Mouse (Mus musculus): Measurements from ENCODE around the gene Rfwd3. TPM values are rescaled to one million over a fixed set of nuclear protein-coding genes. Genes with fewer than 3 reads are reported as not detected.
"Not testable (repeated sequence)": the region's sequence is repeated elsewhere in the genome, so short reads cannot be mapped to it uniquely, and the experiment has no call there.

The Rfwd3 gene
- polyA plus RNA-seq, 1 experiment = 25.5 TPM

DNA sequence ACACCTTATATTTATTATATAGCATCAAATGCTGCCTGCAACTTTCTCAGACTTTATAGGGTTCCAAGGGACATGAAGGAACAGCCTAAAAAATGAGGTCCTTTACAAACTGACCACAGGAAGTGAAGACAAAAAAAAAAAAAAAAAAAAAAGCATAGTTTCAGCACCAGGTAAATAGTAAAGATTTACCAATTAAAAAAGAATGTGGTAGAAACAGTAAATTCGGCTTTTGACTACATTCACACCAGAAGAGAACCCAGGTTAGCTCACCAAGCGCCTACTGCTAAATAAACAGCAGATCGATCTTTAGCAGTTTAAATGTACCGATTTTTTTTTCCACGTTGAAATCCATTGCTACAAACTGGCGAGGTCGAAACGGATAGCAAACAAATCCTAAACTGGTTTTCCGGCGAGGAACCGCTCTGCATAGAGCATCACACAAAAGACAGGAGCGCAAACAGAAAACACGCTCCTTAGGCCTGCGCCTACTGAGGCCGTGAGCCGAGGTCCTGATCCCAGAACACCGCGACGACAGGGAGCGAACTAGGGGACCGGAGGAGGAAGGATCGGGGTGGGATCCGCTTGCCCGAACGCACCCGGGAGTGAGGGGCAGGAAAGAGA lies 41.9 kb downstream of the Rfwd3 start:
- TF ChIP-seq CTCF (IDR thresholded peaks at IDR 0.05; ENCODE audit: control insufficient read depth, insufficient read depth, insufficient replicate concordance, low read depth, low read length) = no peak
- TF ChIP-seq POLR2A (IDR thresholded peaks at IDR 0.05; ENCODE audit: control insufficient read depth, low read depth, low read length) = no peak
- no peaks in the 10 kb centered on the region for H3K36me3 ChIP-seq (ENCODE audit: control insufficient read depth, insufficient read depth, low read length)
- H3K4me3 ChIP-seq (ENCODE audit: control insufficient read depth, low read depth, low read length) = peak overlapping the region; percentile 90
- peak overlapping the region; percentile 89 for H3K27ac ChIP-seq (ENCODE audit: control insufficient read depth, insufficient read depth, low read depth, low read length)
- no peaks in the 10 kb centered on the region for H3K27me3 ChIP-seq (ENCODE audit: control insufficient read depth, insufficient read depth, low read length)
- H3K4me1 ChIP-seq (ENCODE audit: control insufficient read depth, insufficient read depth, low read length) = peaks cover 3% of the 10 kb centered on the region

DNA sequence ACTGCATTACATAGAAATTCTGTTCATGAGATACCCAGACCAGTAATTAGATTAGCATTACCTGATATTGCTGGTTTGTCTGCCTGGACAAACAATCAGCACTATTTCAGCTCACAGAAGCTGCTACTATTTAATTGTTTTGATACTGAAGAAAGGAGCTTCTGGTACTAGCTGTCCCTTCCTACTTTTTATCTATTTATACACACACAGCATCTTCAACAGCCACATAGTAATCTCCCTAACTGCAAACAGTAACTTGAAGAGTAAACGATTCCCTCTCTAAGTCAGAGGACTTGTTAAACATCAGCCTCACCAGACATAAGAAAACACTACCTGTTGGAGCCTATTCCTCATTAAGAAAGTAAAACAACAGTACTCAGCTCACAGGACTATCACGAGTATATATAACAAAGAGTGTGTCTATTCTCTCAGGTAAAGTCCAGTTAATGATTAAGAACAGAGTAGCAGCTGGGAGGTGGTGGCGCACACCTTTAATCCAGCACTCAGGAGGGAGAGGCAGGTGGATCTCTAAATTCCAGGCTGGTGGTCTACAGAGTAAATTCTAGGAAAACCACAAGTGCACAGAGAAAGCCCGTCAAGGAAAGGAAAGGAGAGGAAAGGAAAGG lies 47.4 kb downstream of the Rfwd3 start:
- no peaks in the 10 kb centered on the region for H3K4me1 ChIP-seq (ENCODE audit: control insufficient read depth, insufficient read depth, low read length)
- no peaks in the 10 kb centered on the region for H3K27me3 ChIP-seq (ENCODE audit: control insufficient read depth, insufficient read depth, low read length)
- no peak overlapping the region for H3K27ac ChIP-seq (ENCODE audit: control insufficient read depth, insufficient read depth, low read depth, low read length)
- H3K36me3 ChIP-seq (ENCODE audit: control insufficient read depth, insufficient read depth, low read length) = no peaks in the 10 kb centered on the region
- TF ChIP-seq POLR2A (IDR thresholded peaks at IDR 0.05; ENCODE audit: control insufficient read depth, low read depth, low read length) (no peak), CTCF (IDR thresholded peaks at IDR 0.05; ENCODE audit: control insufficient read depth, insufficient read depth, insufficient replicate concordance, low read depth, low read length) (no peak)
- H3K4me3 ChIP-seq (ENCODE audit: control insufficient read depth, low read depth, low read length) = no peak overlapping the region

DNA sequence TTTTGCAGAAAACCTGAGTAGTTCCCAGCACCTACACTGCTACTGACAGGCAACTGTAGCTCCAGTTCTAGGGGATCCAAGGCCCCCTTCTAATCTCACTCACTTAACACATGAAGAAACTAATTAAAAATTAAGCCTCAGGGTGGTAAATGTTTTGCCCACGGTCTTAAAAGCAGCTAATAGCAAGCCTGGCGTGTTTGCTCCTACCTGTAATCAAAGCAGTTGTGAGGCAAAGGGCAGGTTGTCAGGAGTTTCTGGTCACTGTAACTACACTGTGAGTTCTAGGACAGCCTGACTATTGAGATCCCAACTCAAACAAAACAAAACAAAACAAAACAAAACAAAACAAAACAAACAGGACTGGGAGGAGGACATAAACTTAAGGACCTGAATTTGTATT lies 49.9 kb downstream of the Rfwd3 start:
- Histone ChIP-seq H3K4me1 (ENCODE audit: control insufficient read depth, insufficient read depth, low read length) (no peaks in the 10 kb centered on the region), H3K4me3 (ENCODE audit: control insufficient read depth, low read depth, low read length) (no peak overlapping the region), H3K27ac (ENCODE audit: control insufficient read depth, insufficient read depth, low read depth, low read length) (no peak overlapping the region), H3K36me3 (ENCODE audit: control insufficient read depth, insufficient read depth, low read length) (no peaks in the 10 kb centered on the region), H3K27me3 (ENCODE audit: control insufficient read depth, insufficient read depth, low read length) (no peaks in the 10 kb centered on the region)
- TF ChIP-seq POLR2A (IDR thresholded peaks at IDR 0.05; ENCODE audit: control insufficient read depth, low read depth, low read length) (no peak), CTCF (IDR thresholded peaks at IDR 0.05; ENCODE audit: control insufficient read depth, insufficient read depth, insufficient replicate concordance, low read depth, low read length) (no peak)

DNA sequence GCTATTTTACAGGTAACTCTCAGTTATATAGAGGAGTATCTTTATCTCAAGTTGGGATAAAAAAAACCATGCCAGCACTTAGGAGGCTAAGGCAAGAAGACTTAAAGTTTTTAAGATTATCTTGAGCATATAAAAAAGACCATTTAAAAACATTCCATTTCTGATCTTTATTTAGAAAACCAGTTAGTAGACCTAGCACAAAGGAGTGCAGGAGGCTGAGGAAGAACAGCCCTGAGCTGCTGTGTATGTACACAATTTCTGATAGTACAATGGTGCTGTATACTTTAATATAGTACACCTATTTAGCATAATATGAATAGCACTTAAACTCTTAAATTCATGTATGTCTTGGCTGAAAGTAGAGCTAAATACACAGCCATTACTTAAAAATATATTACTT lies 51.9 kb downstream of the Rfwd3 start:
- no peaks in the 10 kb centered on the region for H3K27me3 ChIP-seq (ENCODE audit: control insufficient read depth, insufficient read depth, low read length)
- H3K27ac ChIP-seq (ENCODE audit: control insufficient read depth, insufficient read depth, low read depth, low read length) = no peak overlapping the region
- no peaks in the 10 kb centered on the region for H3K36me3 ChIP-seq (ENCODE audit: control insufficient read depth, insufficient read depth, low read length)
- H3K4me3 ChIP-seq (ENCODE audit: control insufficient read depth, low read depth, low read length) = no peak overlapping the region
- no peaks in the 10 kb centered on the region for H3K4me1 ChIP-seq (ENCODE audit: control insufficient read depth, insufficient read depth, low read length)
- no peak for TF ChIP-seq POLR2A (IDR thresholded peaks at IDR 0.05; ENCODE audit: control insufficient read depth, low read depth, low read length)
- no peak for TF ChIP-seq CTCF (IDR thresholded peaks at IDR 0.05; ENCODE audit: control insufficient read depth, insufficient read depth, insufficient replicate concordance, low read depth, low read length)

DNA sequence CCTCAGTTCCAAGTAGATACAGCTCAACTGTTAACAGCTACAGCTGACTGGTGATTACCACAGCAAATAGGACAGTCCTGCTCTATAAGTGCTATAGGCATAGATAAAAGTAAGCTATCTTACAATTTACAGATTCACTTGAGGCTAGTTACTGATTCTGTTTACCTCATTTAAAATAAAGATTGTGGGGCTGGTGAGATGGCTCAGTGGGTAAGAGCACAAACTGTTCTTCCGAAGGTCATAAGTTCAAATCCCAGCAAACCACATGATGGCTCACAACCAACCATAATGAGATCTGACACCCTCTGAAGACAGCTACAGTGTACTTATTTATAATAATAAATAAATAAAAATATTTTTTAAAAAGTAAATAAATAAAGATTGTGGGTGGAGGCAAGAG lies 53.2 kb downstream of the Rfwd3 start:
- H3K4me3 ChIP-seq (ENCODE audit: control insufficient read depth, low read depth, low read length); H3K36me3 ChIP-seq (ENCODE audit: control insufficient read depth, insufficient read depth, low read length); H3K27me3 ChIP-seq (ENCODE audit: control insufficient read depth, insufficient read depth, low read length); H3K27ac ChIP-seq (ENCODE audit: control insufficient read depth, insufficient read depth, low read depth, low read length); H3K4me1 ChIP-seq (ENCODE audit: control insufficient read depth, insufficient read depth, low read length): not testable (repeated sequence)

DNA sequence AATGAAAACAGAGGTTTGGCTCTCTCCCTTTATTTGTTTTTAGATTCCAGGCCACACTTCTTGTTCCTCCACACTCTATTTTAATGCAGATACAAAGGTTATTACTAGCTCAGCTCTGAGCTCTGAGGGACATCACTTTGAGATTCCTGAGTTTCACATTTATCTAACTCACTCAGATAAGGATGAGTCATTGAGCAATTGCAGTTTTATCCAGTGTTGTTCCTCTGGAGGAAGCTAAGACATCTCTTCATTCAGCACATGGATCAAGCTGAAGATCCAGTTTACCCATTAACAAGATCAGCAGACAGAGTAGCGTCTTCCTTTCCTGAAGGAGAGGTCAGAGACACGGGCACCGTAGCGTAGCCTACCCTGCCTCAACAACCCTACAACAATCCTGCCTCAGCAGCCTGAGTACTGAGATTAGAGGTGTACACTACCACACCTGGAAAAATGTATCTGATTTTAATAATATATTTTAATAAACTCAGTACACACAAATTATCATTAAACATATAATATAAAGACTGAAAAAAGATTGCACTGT lies 53.7 kb downstream of the Rfwd3 start:
- no peaks in the 10 kb centered on the region for H3K27me3 ChIP-seq (ENCODE audit: control insufficient read depth, insufficient read depth, low read length)
- H3K4me3 ChIP-seq (ENCODE audit: control insufficient read depth, low read depth, low read length) = no peak overlapping the region
- no peaks in the 10 kb centered on the region for H3K36me3 ChIP-seq (ENCODE audit: control insufficient read depth, insufficient read depth, low read length)
- no peak overlapping the region for H3K27ac ChIP-seq (ENCODE audit: control insufficient read depth, insufficient read depth, low read depth, low read length)
- TF ChIP-seq POLR2A (IDR thresholded peaks at IDR 0.05; ENCODE audit: control insufficient read depth, low read depth, low read length) = no peak
- no peak for TF ChIP-seq CTCF (IDR thresholded peaks at IDR 0.05; ENCODE audit: control insufficient read depth, insufficient read depth, insufficient replicate concordance, low read depth, low read length)
- no peaks in the 10 kb centered on the region for H3K4me1 ChIP-seq (ENCODE audit: control insufficient read depth, insufficient read depth, low read length)

DNA sequence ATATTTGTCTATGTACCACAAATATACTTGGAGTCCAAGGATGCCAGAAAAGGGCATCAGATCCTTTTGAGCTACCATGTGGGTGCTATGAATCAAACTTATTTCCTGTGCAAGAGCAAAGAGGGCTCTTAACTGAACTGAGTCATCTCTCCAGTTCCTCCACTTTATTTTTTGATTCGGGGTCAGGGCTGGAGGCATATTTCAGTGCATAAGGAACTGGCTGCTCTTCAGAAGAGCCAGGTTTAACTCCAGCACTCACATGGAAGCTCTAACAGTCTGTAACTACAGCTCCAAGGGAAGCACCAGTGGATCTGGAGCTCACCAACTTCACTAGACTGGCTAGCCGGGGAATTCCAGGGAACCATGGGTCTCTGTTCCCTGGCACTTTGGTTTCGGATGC lies 62.7 kb downstream of the Rfwd3 start:
- H3K36me3 ChIP-seq (ENCODE audit: control insufficient read depth, insufficient read depth, low read length) = no peaks in the 10 kb centered on the region
- H3K4me1 ChIP-seq (ENCODE audit: control insufficient read depth, insufficient read depth, low read length) = peaks cover 3% of the 10 kb centered on the region; the same call in 1 of the 2 replicates
- H3K27me3 ChIP-seq (ENCODE audit: control insufficient read depth, insufficient read depth, low read length) = no peaks in the 10 kb centered on the region
- TF ChIP-seq CTCF (IDR thresholded peaks at IDR 0.05; ENCODE audit: control insufficient read depth, insufficient read depth, insufficient replicate concordance, low read depth, low read length) = no peak
- no peak for TF ChIP-seq POLR2A (IDR thresholded peaks at IDR 0.05; ENCODE audit: control insufficient read depth, low read depth, low read length)
- no peak overlapping the region for H3K4me3 ChIP-seq (ENCODE audit: control insufficient read depth, low read depth, low read length)
- H3K27ac ChIP-seq (ENCODE audit: control insufficient read depth, insufficient read depth, low read depth, low read length) = no peak overlapping the region
